Mouse (Mus musculus): ENCODE data around the gene Irf7. TPM values are rescaled to one million over a fixed set of nuclear protein-coding genes. Genes with fewer than 3 reads are reported as not detected.
A peak's percentile ranks its signal among the peaks of the same experiment; 100 is the strongest.

Irf7 gene
- total and polyA plus RNA-seq, 3 experiments: 7.7 to 26.2 (median 10.5) TPM

DNA sequence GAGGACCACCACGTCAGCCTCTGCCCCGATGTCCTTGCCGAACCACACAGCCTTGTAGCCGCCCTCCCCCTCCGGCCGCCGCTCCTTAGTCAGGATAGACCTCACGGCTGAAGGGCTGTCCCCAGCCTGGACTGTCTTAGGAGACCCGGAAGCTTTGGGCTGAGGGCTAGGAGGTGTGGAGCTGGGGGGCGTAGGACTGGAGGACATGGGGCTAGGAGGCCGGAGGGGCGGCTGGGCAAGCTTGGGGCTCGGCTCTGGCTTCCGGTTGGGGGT lies 2.9 kb upstream of the Irf7 start:
- no peak overlapping the region for H3K4me2 ChIP-seq (ENCODE audit: insufficient read depth, low read depth, poor library complexity, severe bottlenecking)
- no peak for TF ChIP-seq EP300 (IDR thresholded peaks at IDR 0.05; ENCODE audit: low read length)
- TF ChIP-seq ELF1 (IDR thresholded peaks at IDR 0.05; ENCODE audit: low read depth, low read length): no peak
- peaks cover 11 to 26% of the 10 kb centered on the region in 2 experiments for H3K4me1 ChIP-seq (ENCODE audit: control insufficient read depth in 1 of 2, insufficient read depth in 2 of 2)
- H3K79me2 ChIP-seq (replicated peaks; ENCODE audit: control insufficient read depth, extremely low read depth, insufficient read depth, poor library complexity, severe bottlenecking): no peaks in the 10 kb centered on the region
- H3K9me3 ChIP-seq (replicated peaks; ENCODE audit: low read length): no peaks in the 10 kb centered on the region
- no peak for DNase-seq (ENCODE audit: extremely low read depth)
- dilution Hi-C loops (cut with MboI; ENCODE audit: extremely low pct_ligation_motif_present, extremely low pct_unique_long_range_greater_than_20kb, low sequenced_read_pairs): no loop called here
- in situ Hi-C loops (cut with MboI; ENCODE audit: low pct_ligation_motif_present, low pct_unique_long_range_greater_than_20kb, low sequenced_read_pairs): loop anchor here (10.0 kb wide), 1 partner anchor 96 kb away; no protein-coding TSS in a partner anchor
- no peaks in the 10 kb centered on the region for H3K27me3 ChIP-seq (replicated peaks)
- H3K27ac ChIP-seq (ENCODE audit: insufficient read depth, low read depth): no peak overlapping the region
- no peak overlapping the region for H3K4me3 ChIP-seq (replicated peaks in 1 of 3; ENCODE audit: low read depth in 2 of 3, low read length in 2 of 3, poor library complexity in 1 of 3)
- H3K36me3 ChIP-seq (replicated peaks in 1 of 2; ENCODE audit: control insufficient read depth in 1 of 2, insufficient read depth in 1 of 2, low read length in 1 of 2): peaks cover 5 to 39% of the 10 kb centered on the region in 2 experiments
- no peak overlapping the region for H3K9ac ChIP-seq (ENCODE audit: insufficient read depth, low read depth)

DNA sequence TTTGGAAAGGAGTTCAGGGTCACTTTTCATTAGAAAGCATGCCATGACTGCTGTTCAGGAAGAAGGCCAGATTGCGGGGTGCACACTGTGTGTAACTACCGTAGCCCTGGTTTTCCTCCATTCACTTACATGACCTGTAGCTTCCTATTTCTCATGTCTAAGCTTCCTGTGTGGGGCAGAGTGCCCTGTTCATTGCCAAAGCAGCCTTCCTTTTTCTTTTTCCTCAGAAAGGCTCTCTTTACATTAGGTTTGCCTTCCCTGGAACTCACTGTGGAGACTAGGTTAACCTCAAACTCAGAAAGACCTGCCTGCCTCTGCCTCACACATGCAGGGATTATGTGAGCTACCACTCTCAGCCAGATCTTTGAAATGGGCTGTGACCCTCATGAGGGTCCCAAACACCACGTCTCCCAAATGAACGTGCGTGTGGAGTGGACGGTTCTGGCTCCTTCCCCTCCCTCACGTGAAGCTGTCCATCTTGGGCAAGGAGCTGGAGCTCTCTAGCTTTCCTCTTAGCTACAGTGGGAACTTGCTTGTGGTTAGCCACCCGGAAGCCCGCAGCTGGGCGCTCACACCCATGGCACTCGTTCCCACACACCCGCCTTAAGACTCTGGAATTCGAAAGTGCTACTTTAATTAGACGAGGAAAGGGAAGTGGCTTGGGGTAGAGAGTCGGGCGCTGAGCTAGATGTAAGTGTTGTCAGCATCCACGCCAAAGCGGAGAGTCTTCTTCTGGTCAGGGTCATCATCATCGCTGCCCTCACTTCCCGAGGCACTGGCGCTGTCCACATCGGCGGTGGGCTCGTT lies 2.4 kb upstream of the Irf7 start:
- Histone ChIP-seq H3K4me3 (replicated peaks in 1 of 3; ENCODE audit: low read depth in 2 of 3, low read length in 2 of 3, poor library complexity in 1 of 3) (no peak overlapping the region), H3K79me2 (replicated peaks; ENCODE audit: control insufficient read depth, extremely low read depth, insufficient read depth, poor library complexity, severe bottlenecking) (no peaks in the 10 kb centered on the region), H3K27ac (ENCODE audit: insufficient read depth, low read depth) (no peak overlapping the region), H3K4me2 (ENCODE audit: insufficient read depth, low read depth, poor library complexity, severe bottlenecking) (no peak overlapping the region), H3K36me3 (replicated peaks in 1 of 2; ENCODE audit: control insufficient read depth in 1 of 2, insufficient read depth in 1 of 2, low read length in 1 of 2) (peaks cover 10 to 40% of the 10 kb centered on the region in 2 experiments), H3K9me3 (replicated peaks; ENCODE audit: low read length) (no peaks in the 10 kb centered on the region), H3K27me3 (replicated peaks) (no peaks in the 10 kb centered on the region), H3K4me1 (ENCODE audit: control insufficient read depth in 1 of 2, insufficient read depth in 2 of 2) (peaks cover 14 to 27% of the 10 kb centered on the region in 2 experiments), H3K9ac (ENCODE audit: insufficient read depth, low read depth) (no peak overlapping the region)
- TF ChIP-seq POLR2A (IDR thresholded peaks at IDR 0.05; ENCODE audit: low read depth, low read length) (no peak), CHD2 (IDR thresholded peaks at IDR 0.05; ENCODE audit: low read length) (no peak), GABPA (IDR thresholded peaks at IDR 0.05; ENCODE audit: insufficient replicate concordance, low read depth, low read length) (no peak), USF1 (IDR thresholded peaks at IDR 0.05; ENCODE audit: low read depth, low read length) (no peak), CTCF (conservative IDR thresholded peaks at IDR 0.05 in 1 of 2, IDR thresholded peaks at IDR 0.05 in 1 of 2; ENCODE audit: low read depth in 2 of 2, low read length in 2 of 2) (no peak), RAD21 (IDR thresholded peaks at IDR 0.05; ENCODE audit: low read depth, low read length) (no peak), ZMIZ1 (IDR thresholded peaks at IDR 0.05; ENCODE audit: low read depth, low read length) (no peak), MYC (IDR thresholded peaks at IDR 0.05; ENCODE audit: low read depth, low read length) (no peak), MAZ (IDR thresholded peaks at IDR 0.05; ENCODE audit: low read depth, low read length) (no peak), EP300 (IDR thresholded peaks at IDR 0.05; ENCODE audit: low read length) (no peak), JUN (IDR thresholded peaks at IDR 0.05; ENCODE audit: insufficient read depth, low read depth, low read length) (no peak)
- no peak for DNase-seq (ENCODE audit: extremely low read depth)
- dilution Hi-C loops (cut with MboI; ENCODE audit: extremely low pct_ligation_motif_present, extremely low pct_unique_long_range_greater_than_20kb, low sequenced_read_pairs): no loop called here
- in situ Hi-C loops (cut with MboI; ENCODE audit: low pct_ligation_motif_present, low pct_unique_long_range_greater_than_20kb, low sequenced_read_pairs): loop anchor here (10.0 kb wide), 1 partner anchor 96 kb away; no protein-coding TSS in a partner anchor

DNA sequence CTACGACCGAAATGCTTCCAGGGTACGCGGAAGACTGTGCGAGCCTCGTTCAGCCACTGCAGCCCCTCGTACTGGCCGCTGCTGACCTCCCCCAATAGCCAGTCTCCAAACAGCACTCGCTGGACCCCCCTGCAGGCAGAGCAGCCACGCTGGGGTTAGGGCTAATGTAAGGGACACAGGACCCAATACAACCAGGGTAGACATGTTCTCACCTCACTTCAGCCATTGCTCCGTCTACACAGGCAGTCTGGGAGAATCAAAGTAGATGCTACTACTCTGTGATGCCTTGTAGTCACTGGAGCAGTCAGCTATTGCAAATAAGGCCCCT lies 906 bp downstream of the Irf7 start:
- dilution Hi-C loops (cut with MboI; ENCODE audit: extremely low pct_ligation_motif_present, extremely low pct_unique_long_range_greater_than_20kb, low sequenced_read_pairs): no loop called here
- Histone ChIP-seq H3K36me3 (replicated peaks in 1 of 2; ENCODE audit: control insufficient read depth in 1 of 2, insufficient read depth in 1 of 2, low read length in 1 of 2) (peaks cover 42 to 56% of the 10 kb centered on the region in 2 experiments), H3K9me3 (replicated peaks; ENCODE audit: low read length) (no peaks in the 10 kb centered on the region), H3K27me3 (replicated peaks) (no peaks in the 10 kb centered on the region), H3K79me2 (replicated peaks; ENCODE audit: control insufficient read depth, extremely low read depth, insufficient read depth, poor library complexity, severe bottlenecking) (no peaks in the 10 kb centered on the region), H3K27ac (ENCODE audit: insufficient read depth, low read depth) (peak overlapping the region; percentile 80), H3K4me3 (replicated peaks in 1 of 3; ENCODE audit: low read depth in 2 of 3, low read length in 2 of 3, poor library complexity in 1 of 3) (peak overlapping the region; percentile 63 to 83 (median 68)), H3K4me2 (ENCODE audit: insufficient read depth, low read depth, poor library complexity, severe bottlenecking) (peak overlapping the region; percentile 58), H3K4me1 (ENCODE audit: control insufficient read depth in 1 of 2, insufficient read depth in 2 of 2) (peaks cover 14 to 27% of the 10 kb centered on the region in 2 experiments), H3K9ac (ENCODE audit: insufficient read depth, low read depth) (0 out of 2 replicates have a peak overlapping the region, but pooled peaks have one; percentile 12)
- in situ Hi-C loops (cut with MboI; ENCODE audit: low pct_ligation_motif_present, low pct_unique_long_range_greater_than_20kb, low sequenced_read_pairs): loop anchor here (10.0 kb wide), 1 partner anchor 99 kb away; no protein-coding TSS in a partner anchor
- no peak for DNase-seq (ENCODE audit: extremely low read depth)
- TF ChIP-seq JUN (IDR thresholded peaks at IDR 0.05; ENCODE audit: insufficient read depth, low read depth, low read length): no peak
- TF ChIP-seq SMC3 (IDR thresholded peaks at IDR 0.05; ENCODE audit: low read depth, low read length): no peak
- no peak for TF ChIP-seq MYC (IDR thresholded peaks at IDR 0.05; ENCODE audit: low read depth, low read length)
- TF ChIP-seq RCOR1 (conservative IDR thresholded peaks at IDR 0.05; ENCODE audit: low read depth, low read length): no peak
- no peak for TF ChIP-seq IRF4 (IDR thresholded peaks at IDR 0.05; ENCODE audit: low read depth, low read length)
- TF ChIP-seq MAZ (IDR thresholded peaks at IDR 0.05; ENCODE audit: low read depth, low read length): 0 out of 2 replicates have a peak, but pooled peaks have one; percentile 6
- no peak for TF ChIP-seq USF1 (IDR thresholded peaks at IDR 0.05; ENCODE audit: low read depth, low read length)
- TF ChIP-seq BHLHE40 (IDR thresholded peaks at IDR 0.05; ENCODE audit: low read depth, low read length): no peak
- no peak for TF ChIP-seq JUND (conservative IDR thresholded peaks at IDR 0.05; ENCODE audit: low read depth, low read length)
- no peak; the same call in 1 of the 2 replicates for TF ChIP-seq SIN3A (IDR thresholded peaks at IDR 0.05; ENCODE audit: low read length)
- peak; percentile 20; the same call in 1 of the 2 replicates for TF ChIP-seq CHD2 (IDR thresholded peaks at IDR 0.05; ENCODE audit: low read length)
- no peak for TF ChIP-seq PAX5 (IDR thresholded peaks at IDR 0.05; ENCODE audit: low read length)
- TF ChIP-seq MXI1 (IDR thresholded peaks at IDR 0.05; ENCODE audit: low read depth, low read length): 0 out of 2 replicates have a peak, but pooled peaks have one; percentile 31
- TF ChIP-seq POLR2A (IDR thresholded peaks at IDR 0.05; ENCODE audit: low read depth, low read length): no peak
- no peak for TF ChIP-seq CTCF (conservative IDR thresholded peaks at IDR 0.05 in 1 of 2, IDR thresholded peaks at IDR 0.05 in 1 of 2; ENCODE audit: low read depth in 2 of 2, low read length in 2 of 2)
- TF ChIP-seq MAX (IDR thresholded peaks at IDR 0.05; ENCODE audit: low read length): no peak
- TF ChIP-seq MEF2A (IDR thresholded peaks at IDR 0.05; ENCODE audit: borderline replicate concordance, low read depth, low read length): 0 out of 2 replicates have a peak, but pooled peaks have one; percentile 1
- no peak for TF ChIP-seq NELFE (IDR thresholded peaks at IDR 0.05; ENCODE audit: low read depth, low read length)
- TF ChIP-seq ZC3H11A (IDR thresholded peaks at IDR 0.05; ENCODE audit: low read depth, low read length): no peak
